Mouse (Mus musculus) hindlimb bud, embryonic 11.5 days (tissue): ENCODE measurements at regions not wholly inside any gene's neighbourhood (a gene's known extent, or its start where the extent isn't known, plus 50 kb on each side); places are given as distances from the start of the nearest gene placed in this dataset.

Source experiments
- DNase-seq: peaks from one replicate; pipeline ENCODE4 v3.0.0-alpha.2; 2012; ENCODE audit warnings: low read depth, low spot score; ENCODE audit errors: extremely low spot score

DNA sequence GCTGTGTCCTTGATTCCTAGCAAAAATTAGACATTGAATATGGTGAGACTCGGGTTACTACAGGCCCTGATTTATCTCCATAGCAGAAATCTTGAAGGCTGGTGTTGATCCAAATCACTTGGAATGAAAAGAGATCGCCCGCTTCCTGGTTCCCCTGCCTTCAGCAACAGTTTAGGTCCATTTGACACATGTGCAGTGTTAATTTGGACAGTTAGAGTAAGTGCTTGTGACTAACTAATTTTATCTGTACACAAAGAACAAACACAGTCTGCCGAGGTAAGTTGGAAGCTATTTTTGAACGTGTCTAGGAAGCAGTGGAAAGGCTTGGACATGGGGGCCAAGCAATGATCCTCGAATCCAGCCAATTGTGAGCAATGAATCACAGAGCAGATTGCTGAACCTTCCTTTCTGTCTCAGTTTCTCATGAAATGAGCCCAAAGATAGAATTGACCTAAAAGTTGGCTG, 105.2 kb upstream of the Arhgap5 start:
- no peak for DNase-seq

DNA sequence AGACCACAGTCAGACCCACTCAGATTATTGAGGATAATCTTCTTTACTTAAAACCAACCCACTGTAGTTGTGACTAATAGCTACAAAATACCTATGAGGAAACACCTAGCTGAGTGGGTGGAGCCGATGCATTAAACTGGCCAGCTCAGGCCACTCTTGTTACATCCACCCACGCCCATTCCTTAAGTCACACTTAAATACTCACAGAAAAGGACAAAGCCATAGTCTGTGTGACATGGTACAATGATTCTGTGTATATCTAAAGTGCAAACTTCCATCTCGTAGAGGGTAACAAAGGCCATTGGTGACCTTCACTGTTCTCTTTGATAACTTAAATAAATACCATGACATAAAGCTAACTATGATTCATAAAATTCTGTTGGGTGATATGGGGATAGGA, 103.7 kb upstream of the Arhgap5 start:
- DNase-seq, result no peak

DNA sequence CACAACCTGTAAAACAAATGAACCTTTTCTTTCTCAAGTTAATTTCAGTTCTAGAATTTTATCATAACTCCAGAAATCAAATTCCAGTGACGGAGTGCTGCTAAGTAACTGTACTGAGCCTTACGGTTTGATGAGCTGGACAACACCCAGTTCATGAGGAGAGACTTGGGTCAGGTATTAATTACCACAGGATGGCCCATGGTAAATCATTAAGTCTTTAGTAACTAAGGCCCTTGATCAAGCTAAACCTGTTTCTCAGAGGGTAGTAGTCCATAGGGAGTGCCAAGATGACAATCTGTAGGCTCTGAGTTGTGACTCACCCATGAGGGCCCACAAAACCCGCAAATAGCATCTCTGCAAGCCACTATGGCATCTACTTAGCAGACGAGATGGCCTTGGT, 101.1 kb upstream of the Arhgap5 start:
- DNase-seq, result no peak

DNA sequence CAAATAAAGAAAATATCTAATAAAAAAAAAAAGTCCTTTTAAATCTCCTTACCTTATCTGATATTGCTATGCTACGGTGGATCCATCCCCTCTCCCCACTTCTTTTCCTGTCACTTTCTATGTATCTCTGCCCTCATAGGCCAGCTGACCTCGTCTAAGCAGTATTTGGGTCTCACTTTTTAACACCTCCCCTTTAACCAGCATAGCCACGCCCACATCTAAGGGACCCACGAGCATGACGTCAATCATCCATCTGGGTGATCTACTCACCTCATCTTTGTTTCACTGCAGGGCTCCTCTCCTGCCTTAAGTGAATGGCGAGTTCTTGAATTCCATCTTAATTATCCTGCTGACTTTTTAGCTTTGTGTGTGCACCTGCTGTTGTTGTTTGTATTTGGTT, 97.4 kb upstream of the Arhgap5 start:
- no peak for DNase-seq

DNA sequence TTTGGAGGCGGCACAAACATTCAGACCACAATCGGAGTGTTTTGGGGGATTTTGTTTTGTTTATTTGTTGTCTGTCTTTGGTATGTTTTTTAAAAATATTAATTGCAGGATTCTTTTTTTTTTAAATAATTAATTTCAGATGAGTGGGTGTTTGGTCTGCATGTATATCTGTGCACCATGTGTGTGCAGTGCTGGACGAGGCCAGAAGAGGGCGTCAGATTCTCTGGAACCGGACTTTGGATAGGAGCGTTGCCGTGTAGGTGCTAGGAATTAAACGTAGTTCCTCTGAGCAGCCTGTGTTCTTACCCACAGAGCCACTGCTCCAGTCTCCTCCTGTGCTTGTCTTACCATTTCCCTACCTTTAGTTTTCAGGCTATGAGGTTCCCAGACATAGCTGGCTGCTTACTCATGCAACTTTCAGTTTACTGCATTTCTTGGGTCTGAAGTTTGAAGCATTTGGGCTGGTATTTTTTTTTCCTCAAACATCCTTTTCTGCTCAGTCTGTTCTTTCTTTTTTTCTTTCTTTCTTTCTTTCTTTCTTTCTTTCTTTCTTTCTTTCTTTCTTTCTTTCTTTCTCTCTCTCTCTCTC, 95.4 kb upstream of the Arhgap5 start:
- DNase-seq, result no peak

DNA sequence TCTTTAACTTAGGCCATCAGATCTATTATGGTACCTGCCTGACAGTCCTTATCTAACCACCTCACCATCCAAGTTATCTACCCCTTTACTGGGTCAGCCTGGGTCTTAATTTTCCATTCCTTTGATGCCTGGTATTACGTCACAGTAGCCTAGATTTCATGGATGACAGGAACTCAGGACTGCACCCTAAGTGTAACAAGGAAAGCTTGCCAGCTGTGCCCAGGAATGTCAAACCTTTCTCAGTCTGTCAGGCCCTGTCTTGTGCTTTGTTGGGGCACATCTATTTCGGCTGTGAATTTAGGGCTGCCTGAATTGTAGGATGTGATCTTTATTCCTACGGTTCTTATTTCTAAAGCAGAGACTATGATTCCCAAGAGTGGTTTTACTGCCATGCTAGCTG, 94.6 kb upstream of the Arhgap5 start:
- DNase-seq, result no peak

DNA sequence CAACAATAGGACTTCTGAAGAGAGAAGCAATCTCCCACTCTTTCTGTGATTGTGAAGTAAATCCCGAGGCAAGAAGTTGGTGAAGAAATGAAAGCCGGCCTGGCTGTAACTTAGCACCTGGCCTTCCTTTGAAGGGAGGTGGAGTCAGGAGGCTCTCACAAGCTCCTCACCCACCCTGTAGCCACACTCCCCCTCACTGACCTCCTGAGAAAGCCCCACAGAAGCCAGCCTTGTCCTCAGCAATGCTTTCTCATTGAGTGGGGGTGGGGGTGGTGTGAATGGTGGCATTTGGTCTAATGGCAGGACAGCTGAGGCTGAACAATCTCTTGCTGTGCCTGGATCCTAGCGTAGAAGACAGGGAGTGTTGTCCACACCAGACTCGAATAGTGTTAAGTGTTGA, 91.6 kb upstream of the Arhgap5 start:
- DNase-seq, result no peak

DNA sequence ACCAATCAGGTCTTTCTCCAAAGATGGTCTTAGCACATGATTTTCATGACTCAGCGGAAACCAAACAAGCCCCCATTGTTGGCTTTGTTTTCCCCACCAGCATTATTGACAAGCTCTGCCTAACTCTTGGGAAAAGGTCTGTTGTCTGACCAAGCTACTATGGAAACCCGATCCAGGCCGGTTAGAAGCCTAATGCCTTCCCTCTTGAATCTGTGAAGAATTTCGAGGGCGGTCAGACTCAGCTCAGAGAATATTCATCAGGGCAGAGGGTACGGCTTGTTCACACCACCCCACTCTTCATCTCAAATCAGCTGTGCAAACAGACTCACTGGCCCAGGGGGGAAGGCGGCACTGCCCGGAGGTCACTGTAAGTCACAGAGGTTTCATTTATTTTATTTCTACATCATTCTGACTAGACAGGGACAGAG, 90.7 kb upstream of the Arhgap5 start:
- DNase-seq, result peak; percentile 18

DNA sequence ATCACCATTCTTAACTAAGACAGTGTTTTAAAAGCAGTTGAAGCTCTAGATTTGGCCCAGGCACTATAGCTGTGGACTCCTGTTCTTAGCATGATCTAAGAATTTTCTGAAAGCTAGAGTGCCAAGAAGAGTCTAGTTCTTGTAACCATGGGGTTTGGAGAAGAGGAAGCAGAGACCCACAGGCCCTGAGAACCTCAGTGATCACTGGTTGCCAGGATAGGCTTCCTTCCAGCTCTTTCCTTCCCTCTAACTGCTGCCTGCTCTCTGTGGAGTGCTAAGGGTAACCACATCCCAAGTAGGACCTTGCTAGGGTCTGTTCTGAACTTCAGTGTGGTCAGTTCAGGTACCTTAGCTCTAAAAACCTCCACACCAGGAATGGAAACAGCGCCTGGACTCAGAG, 81.0 kb upstream of the Arhgap5 start:
- no peak for DNase-seq

DNA sequence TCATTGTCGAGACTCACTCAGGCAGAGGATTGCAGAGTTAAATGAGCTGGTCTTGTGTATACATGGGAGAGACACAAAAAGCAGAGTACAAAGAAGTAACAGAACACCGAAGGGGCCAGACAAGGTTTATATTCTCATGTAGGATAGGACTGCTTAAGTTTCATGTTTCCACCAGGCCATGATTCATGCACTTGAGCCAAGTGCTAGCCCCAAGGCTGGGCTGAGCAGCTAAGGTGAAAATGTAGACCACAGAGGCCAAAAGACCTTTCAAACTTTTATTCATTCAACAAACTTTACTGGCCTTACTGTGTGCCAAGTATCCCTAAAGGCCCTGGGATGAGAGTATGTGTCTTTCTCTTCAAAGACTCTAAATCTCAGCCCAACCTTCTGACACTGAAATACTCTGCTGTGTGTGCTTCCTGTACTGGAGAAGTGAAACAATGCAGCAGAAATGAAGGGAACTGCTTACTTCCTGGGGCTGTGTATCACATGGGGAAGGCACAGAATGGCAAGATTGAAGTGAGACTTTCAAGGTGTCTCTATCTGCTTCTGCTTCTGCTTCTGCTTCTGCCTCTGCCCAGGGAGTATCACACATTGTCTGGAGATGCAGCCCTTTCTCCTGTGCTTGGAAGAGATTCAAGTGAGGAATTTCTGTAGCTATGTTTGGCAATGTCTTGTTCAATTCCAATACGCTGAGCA, 79.3 kb upstream of the Arhgap5 start:
- no peak for DNase-seq

DNA sequence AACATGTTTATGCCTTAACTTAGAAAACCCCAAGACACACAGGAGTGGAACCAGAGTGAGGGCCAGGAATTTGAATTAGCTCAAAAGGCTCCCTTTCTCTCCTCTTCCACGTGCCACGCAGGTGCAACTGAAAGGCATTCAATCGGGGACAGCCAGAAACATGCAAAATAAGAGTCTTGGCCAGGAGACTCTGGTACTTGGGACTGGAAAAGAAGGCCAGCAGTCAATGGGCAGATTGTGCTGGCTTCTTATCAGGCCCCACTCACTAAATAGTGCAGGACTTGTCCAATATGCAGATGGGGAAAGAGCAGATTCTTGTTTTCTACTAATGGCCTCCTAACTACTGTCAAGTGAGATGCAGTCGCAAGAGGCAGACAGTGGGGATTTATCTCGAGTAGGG, 73.8 kb upstream of the Arhgap5 start:
- no peak for DNase-seq

DNA sequence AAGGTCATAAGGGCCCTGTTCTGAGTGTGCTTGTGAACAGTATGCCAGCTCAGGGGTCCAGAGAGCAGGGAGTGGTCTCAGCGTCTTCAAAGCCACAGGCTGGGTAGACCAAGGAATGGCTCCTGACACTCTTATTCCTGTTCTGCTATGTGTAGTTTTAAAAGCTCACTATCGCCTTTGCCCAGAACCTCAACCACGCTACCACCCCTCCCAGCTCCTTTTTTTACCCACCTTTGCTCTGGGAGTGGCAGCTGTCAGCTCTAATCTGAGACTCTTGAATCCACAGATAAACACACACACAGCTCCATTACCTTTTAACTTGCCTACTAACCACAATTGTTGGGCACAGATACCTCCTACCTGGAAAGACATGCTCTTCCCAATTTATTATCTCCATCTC, 71.8 kb upstream of the Arhgap5 start:
- DNase-seq, result no peak

DNA sequence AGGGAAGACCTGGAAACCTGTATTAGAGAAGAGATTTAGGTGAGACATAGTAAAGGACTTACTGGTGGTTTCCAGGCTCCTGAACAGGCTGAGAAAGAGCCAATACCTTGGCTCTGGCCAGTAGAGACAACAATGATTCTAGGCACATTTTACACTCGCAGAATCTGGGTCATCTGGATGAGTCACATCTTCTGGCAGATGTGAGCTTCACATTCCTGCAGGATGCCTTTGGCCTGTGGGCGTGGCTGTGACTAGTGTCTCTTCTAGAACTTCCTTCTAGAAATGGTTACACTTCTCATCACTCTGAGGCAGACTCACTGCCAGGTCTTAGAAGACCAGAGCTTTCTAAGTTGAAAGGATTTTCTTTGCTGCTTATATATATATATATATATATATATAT, 69.8 kb upstream of the Arhgap5 start:
- no peak for DNase-seq

DNA sequence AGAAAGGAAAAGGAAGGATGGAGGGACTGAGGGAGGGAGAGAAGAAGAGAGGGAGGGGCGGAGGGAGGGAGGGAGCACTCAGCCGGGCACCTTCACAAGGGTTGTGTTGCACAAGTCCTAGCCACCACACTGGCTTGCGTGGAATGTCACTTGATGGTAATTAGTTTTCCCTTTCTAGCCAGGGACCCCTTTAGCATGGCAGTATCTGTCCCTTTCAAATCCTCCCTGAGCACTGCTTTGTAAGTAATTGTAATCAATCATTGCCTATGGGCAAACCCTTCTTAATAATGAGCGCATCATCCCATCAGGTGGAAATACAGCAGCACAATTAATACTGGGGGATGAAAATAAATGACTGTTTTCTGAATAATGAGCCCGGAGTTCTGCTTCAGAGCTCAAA, 68.5 kb upstream of the Arhgap5 start:
- no peak for DNase-seq

DNA sequence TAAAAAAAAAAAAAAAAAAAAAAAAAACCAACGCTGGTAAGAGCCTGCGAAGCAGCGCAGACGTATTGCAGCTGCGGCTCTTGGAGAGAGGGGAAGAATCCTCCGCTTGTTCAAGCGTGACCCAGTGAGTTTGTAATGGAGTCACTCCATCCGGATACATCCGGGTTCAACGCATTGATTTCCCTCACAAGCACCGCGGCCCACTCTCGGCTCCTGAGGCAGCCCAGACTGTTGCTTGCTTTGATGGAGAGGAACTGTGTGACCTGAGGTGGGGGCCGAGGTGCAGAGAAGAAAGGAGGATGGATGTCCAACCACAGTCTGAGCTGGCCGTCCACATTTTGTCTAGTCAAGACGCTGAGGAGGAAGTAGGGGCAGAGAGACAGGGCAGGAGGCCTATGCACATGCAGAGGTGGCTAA, 68.0 kb upstream of the Arhgap5 start:
- no peak for DNase-seq

DNA sequence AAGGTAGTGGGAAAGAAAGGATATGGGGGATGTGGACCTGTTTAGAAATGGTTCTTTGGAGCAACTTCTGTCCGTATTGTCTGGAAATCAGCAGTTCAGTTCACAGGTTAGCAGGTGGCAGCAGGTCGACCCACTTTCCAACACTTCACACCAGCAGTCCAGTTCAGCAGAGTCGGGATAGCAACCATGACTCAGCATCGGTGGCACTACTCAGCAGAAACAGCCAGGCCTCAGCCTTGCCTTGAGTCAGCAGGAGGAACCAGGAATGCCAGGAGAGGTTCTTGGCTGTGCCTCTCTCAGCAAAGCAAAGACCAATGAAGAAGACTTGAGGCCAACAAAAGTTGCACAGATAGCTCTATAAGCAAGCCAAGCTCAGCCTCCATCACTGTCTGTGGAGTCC, 66.8 kb upstream of the Arhgap5 start:
- no peak for DNase-seq

DNA sequence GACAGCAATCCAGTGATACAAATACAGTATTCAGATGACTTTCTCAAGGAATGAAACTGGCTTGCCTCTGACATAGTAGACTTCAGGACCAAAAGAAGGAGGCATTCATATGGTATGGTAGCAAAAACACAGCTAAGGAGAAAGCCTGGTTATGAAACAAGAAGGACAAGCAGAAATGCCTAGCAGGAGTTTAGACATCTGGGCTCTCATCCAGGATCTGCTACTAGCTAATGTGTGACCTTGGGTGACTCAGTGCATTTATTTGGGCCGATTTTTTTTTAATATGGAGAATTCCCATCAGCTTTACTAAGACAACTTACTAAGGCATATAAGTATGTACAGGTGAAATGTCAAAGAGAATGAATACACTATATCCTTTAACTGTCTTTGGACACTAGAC, 64.5 kb upstream of the Arhgap5 start:
- no peak for DNase-seq

DNA sequence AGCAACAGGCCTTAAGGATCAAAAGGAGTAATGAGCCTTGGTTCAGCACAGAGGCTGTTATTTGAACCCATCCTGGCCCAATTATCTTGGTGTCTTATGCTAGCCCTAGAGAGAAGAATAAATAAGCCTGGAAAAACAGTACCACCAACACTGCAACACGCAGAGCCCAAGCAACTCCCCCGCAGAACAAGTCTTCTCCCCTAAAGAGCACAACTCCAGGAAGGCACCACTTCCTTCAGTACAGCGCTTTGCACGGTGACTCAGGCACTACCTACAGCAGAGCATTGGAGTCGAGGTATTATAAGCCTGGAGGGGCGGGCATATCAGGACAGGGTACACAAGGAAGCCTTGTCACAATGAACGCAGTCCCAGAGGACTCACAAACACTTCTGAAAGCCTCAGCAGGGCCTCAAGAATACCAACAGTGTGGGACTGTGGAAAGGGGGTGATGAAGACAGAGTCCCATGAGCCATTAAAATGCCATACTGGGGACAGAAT, 62.9 kb upstream of the Arhgap5 start:
- no peak for DNase-seq

DNA sequence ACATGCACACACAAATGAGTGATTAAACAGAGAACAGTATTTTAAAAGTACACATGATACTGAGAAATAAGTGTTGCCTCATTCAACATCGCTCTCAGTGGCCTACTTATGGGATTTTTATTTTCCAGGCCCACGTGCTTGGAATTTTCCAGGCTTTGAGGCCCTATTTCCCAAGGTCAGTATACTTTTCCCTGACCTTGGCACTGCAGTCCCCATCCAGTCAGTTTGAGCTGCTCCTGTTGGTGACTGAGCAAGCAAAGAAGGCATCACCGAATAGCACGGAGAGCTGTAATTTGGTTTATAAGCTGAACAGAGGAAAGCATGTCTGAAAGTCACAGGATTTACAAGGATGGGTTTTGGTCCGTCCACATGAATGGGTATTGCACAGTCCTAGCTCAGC, 61.4 kb upstream of the Arhgap5 start:
- no peak for DNase-seq

DNA sequence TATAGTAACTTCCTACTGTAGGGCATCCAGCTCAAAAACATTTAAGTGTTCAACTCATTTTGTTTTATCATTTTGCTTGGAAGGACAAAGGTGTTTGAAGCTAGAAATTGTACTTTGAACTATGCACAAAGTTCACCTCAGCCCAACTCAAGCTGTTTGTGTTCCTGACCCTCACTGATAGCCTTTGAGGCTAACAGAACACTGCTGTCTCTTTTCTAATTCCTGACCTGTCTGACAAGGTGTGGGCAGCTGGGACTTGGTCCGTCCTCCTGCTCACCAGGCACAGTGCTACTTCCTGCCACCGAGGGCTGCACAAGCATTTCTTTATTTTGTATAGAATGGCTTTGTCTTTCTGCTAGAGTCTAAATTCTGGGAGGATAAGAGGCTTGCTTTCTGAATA, 58.0 kb upstream of the Arhgap5 start:
- no peak for DNase-seq

DNA sequence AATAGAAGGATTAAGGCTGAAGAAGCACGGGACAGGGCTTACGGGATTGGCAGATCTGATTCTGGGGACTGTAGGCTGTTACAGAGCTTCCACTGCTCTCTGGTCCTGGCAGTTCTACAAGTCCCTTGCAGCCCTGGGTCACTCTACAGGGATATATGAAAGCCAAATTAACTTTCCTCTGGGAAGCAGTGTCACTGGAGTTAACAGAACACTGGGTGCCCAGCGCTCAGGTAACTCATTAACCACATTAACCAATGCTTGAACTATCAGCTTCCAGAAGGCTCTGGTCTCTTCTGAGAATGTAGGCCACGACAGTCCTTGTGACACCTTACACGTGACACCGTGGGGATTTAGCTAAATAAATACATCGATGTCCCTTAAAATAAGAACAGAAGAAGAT, 57.3 kb upstream of the Arhgap5 start:
- no peak for DNase-seq

DNA sequence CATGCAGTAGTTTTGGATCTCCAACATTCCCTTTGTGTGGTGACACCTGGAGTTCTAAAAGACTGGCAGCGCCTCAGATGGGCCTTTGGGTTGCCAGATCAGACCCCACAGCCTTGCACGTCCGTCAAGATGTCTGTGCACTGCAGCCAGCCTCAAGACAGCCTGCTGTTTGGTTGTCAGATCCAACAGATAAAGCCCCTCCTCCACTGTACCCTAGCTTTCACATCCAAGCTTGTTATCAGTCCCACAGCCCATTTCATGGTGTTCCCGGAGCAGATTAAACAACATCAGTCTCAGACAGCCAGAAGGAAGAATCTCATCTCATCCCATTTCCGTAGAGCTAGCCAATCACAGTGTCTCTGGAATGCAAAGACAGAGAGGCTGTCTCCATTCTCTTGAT, 56.3 kb upstream of the Arhgap5 start:
- DNase-seq, result no peak

DNA sequence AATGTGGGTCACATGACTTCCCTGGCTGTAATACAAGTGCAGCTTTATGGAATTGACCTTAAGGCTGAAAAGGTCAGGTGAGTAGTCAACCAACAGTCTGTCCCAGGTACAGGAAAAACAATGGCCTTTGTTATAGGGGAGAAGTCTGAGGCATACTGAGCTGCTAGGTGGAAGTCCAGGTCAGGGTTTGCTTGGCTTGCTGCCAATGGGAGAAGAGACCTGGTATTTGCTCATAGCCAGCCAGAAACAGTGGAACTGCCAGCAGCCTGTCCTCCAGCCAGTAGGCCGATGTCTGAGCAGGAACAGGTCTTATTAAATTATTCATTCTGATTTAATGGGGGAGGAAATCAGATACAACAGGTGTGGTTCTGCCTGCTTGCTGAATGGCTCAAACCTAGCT, 55.6 kb upstream of the Arhgap5 start:
- no peak for DNase-seq
